Mouse (Mus musculus): ENCODE measurements around the gene Fam209.

Fam209 gene

GRCm38 (mm10) chr2:172472318-172472717 is at the start of gene Fam209:
TSS of gene Fam209 (plus strand) at chr2:172472520.
- DNase-seq (ENCODE audit: low spot score): no peak

- DNase-seq (ENCODE audit: low spot score): no peak
These were observed 41.7 kb upstream of the Fam209 start for GRCm38 (mm10) chr2:172430609-172431008.

- peak; percentile 77 for DNase-seq (ENCODE audit: low spot score)
These were observed 38.6 kb upstream of the Fam209 start for GRCm38 (mm10) chr2:172433746-172434145.

GRCm38 (mm10) chr2:172437371-172437952 is 34.9 kb upstream of the Fam209 start:
- DNase-seq (ENCODE audit: low spot score): peak; percentile 17

- peak; percentile 97 for DNase-seq (ENCODE audit: low spot score)
These were observed 32.3 kb upstream of the Fam209 start, which contains the start of gene Rtf2 for GRCm38 (mm10) chr2:172439843-172440639. TSS of gene Rtf2 (plus strand) at chr2:172440556.

GRCm38 (mm10) chr2:172440640-172441005 is 31.7 kb upstream of the Fam209 start:
- no peak for DNase-seq (ENCODE audit: low spot score)

GRCm38 (mm10) chr2:172441176-172441575 is 31.1 kb upstream of the Fam209 start:
- DNase-seq (ENCODE audit: low spot score): peak; percentile 6

GRCm38 (mm10) chr2:172445617-172446016 is 26.7 kb upstream of the Fam209 start:
- no peak for DNase-seq (ENCODE audit: low spot score)

- DNase-seq (ENCODE audit: low spot score): peak; percentile 24
These were observed 25.0 kb upstream of the Fam209 start for GRCm38 (mm10) chr2:172447317-172447716.

GRCm38 (mm10) chr2:172448329-172448728 is 24.0 kb upstream of the Fam209 start:
- DNase-seq (ENCODE audit: low spot score): no peak

GRCm38 (mm10) chr2:172450640-172451039 is 21.7 kb upstream of the Fam209 start:
- DNase-seq (ENCODE audit: low spot score): no peak

GRCm38 (mm10) chr2:172452031-172452430 is 20.3 kb upstream of the Fam209 start:
- DNase-seq (ENCODE audit: low spot score): no peak

- no peak for DNase-seq (ENCODE audit: low spot score)
These were observed 19.9 kb upstream of the Fam209 start for GRCm38 (mm10) chr2:172452458-172452857.

- DNase-seq (ENCODE audit: low spot score): no peak
These were observed 13.8 kb upstream of the Fam209 start, which contains the start of gene Gcnt7 for GRCm38 (mm10) chr2:172458496-172458895. TSS of gene Gcnt7 (minus strand) at chr2:172458596.

- no peak for DNase-seq (ENCODE audit: low spot score)
These were observed 11.7 kb upstream of the Fam209 start for GRCm38 (mm10) chr2:172460647-172461046.

GRCm38 (mm10) chr2:172462813-172463212 is 9.5 kb upstream of the Fam209 start:
- no peak for DNase-seq (ENCODE audit: low spot score)

- DNase-seq (ENCODE audit: low spot score): no peak
These were observed 5.7 kb upstream of the Fam209 start for GRCm38 (mm10) chr2:172466427-172467132.

- no peak for DNase-seq (ENCODE audit: low spot score)
These were observed 5.1 kb upstream of the Fam209 start for GRCm38 (mm10) chr2:172467206-172467605.

GRCm38 (mm10) chr2:172468346-172468819 is 3.9 kb upstream of the Fam209 start:
- no peak for DNase-seq (ENCODE audit: low spot score)

- DNase-seq (ENCODE audit: low spot score): no peak
These were observed 1.3 kb downstream of the Fam209 start for GRCm38 (mm10) chr2:172473591-172473990.

GRCm38 (mm10) chr2:172474970-172475369 is 2.6 kb downstream of the Fam209 start:
- DNase-seq (ENCODE audit: low spot score): peak; percentile 23

- no peak for DNase-seq (ENCODE audit: low spot score)
These were observed 4.5 kb downstream of the Fam209 start for GRCm38 (mm10) chr2:172476707-172477260.

All from T-cell, adult 2 months (primary cell).